Mouse (Mus musculus): Measurements from ENCODE around the gene Pbld2.

DNA sequence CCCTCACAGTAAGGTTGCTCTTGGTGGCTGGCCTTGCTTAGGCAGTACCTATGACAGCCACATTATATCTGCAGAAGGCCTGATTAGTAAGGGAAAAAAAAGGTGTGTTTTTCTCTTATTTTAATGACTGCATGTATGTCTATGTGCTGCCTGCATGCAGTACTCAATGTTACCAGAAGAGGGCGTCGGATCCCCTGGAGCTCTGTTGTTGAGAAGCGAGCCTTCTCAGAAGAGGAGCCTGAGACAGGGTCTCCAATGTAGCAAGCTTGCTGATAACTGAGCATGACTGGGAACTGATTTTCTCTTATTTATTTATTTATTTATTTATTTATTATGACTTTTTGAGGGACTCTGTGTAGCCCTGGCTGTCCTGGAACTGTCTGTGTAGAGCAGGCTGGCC is 36.8 kb upstream of the Pbld2 start:
- no peak for TF ChIP-seq POLR2A (IDR thresholded peaks at IDR 0.05; ENCODE audit: borderline replicate concordance, insufficient read depth, low read length)
- peak; percentile 36; the same call in 1 of the 2 replicates for TF ChIP-seq CTCF (IDR thresholded peaks at IDR 0.05; ENCODE audit: borderline replicate concordance, insufficient read depth, low read depth, low read length)
